Mouse (Mus musculus) kidney, postnatal 10 days (tissue): Measurements from ENCODE around the gene Vangl1.

Experiments used
- DNase-seq: peaks from one replicate; pipeline ENCODE4 v3.0.0; 2021; ENCODE audit warnings: mixed read lengths

The Vangl1 gene

DNA sequence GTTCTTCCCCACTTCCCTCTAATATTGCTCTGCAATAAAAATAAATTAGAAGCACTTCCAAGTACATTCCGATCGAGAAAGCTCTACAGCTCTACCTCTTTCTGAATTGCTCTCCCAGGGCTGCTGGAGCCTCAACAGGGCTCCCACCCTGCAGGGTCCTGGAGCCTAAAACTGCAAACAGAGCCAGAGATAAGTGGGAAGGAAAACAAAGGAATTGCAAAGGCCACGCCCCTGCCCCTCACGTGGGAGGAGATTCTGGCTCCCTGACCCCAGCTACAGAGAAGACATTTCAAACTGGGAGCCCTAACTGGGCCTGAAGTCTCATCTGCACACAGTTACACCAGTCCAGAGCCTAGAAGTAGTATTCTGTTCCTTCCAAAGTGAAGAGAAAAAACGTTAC is 6.7 kb downstream of the Vangl1 start:
- no peak for DNase-seq

DNA sequence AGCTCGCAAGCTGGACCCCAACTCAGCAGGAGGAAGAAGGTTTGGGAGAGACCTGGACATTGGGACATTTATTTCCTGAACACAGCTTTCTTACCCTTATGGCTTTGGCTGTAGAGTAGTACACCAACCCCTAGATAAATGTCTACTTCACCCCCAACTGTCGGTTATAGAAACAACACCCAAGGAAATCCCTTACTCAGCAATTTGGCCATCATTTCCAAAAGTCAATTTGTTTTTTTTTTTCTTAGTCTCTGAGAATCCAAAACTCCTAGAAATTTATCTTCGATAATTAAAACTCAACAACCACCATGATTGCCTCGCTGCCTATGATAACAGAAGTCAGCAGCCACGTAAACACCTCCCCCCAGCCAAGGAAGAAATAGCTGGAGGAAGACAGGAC is 7.3 kb downstream of the Vangl1 start:
- DNase-seq, result no peak

DNA sequence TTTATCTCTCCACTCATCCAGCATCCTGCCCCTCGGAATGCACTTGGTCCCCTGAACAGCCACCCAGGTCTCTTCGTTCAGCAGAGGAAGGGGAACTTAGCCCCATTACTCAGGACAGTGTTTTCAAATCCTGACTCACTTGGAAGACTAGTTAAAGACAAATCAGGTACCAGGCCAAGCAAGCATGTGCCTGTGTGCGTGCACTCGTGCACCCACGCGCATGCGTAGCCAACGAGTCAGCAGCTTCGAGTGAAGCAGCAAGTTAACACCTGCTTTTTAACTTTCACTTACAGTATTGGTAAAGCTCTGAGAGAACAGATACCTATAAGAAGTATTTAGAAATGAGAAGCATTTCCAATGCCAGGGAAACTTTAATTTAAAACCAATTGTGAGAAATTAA is 8.3 kb downstream of the Vangl1 start:
- DNase-seq, result no peak

DNA sequence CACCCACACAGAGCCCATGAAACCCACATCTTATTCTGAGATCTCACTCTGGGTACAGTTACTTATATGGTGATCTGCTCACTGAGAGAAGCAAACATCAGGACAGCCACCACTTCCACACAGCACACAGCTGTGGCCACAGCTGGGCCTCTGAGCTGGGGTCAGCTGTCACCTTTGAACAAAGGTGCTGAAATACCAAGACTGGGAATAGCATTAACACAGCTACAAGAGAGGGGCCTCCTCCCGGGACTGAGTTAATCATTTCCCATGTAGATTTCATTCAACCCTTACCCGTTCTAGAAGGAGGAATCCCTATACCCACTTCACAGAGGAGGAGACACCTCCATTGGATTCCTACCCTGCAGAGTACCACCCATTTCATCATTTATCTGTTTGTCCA is 8.7 kb downstream of the Vangl1 start:
- no peak for DNase-seq

DNA sequence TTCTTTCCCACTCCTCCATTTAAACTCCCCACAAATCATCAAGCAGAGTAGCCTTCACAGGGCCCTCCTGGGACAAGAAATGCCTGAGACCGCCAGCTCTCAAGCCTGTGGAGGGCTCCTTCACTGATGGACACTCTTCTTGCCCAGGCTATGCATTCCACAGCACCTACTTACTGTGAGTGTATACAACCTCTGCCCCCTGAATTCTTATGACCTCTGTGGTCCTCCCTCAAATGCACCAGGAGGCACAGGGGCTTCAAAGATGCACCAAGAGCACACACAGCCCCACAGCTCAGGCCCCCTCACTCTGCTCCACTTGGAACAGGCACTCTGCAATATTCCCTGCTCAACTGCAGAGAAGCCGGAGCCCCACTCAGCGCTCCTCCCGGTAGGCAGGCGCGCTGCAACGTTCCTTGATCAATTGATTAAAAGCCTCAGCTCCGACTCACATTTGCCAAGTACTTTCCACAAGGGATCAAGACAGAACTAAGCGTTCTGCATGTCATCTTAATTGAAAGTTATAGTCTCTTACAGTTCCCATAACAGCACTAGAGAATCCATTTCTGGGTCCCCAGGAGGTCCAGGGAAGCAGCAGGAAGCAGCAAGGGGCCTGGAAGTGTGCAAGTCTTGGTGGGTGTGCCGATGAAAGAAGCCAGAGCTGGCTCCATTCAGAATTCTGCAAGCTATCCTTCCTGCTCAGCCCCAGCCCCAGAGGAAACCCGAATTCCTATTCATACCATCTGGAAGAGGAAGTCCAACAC is 10.0 kb downstream of the Vangl1 start:
- DNase-seq, result peak; percentile 34

DNA sequence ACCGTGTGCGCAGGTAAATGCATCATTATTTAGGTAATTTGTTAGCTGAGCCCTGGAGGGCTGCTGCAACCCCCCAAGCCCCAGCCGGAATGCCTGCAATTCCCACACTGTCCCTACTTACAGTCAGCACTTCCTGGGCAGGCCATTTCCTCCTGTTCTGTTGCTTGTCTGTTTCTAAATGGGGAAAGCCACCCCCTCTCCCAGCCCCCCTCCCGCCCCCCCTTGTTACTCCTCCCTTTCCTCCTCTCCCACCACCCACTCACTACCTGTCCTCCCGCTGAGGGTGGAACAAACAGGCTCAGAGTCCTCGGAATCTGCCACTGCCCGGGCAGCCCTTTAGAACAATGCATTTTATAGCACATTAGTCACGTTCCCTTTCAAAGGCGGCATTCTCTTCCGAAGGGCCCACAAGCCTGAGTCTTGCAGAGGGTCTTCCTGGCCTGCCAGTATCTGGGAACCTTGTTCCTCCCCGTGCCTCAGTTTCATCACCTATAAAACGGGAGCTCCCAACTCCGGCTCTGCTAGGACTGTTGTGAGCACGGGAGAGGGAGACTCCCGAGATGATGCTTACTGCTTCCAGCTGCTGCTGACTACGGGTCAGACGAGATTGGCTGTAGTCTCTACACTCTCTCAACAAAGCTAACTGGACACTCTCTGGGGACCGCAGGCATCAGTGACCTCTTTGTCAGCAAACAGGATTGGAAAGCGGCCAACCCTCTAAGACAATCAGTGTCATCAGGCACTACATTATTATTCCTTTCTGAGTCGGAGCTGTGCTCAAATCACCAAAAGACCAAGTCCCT is 10.8 kb downstream of the Vangl1 start:
- DNase-seq, result peak; percentile 71

DNA sequence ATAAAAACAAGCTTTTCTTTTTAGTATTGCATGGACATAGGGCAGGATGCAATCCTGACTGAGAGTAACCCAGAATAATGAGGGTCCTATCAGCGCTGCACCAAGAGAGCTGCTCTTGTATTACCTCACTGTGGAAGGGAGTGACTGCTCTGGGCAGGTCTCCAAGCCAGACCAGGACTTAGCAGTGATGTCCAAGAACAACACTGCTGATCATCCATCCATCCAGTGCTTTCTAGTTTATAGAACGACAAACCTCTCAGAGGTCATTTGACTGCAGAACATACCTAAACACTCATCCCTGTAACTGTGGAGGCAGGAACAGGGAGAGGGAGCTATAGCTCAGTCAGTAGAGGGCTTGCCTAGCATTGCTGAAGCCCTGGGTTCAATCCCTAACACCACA is 11.9 kb downstream of the Vangl1 start:
- DNase-seq, result peak; percentile 65

DNA sequence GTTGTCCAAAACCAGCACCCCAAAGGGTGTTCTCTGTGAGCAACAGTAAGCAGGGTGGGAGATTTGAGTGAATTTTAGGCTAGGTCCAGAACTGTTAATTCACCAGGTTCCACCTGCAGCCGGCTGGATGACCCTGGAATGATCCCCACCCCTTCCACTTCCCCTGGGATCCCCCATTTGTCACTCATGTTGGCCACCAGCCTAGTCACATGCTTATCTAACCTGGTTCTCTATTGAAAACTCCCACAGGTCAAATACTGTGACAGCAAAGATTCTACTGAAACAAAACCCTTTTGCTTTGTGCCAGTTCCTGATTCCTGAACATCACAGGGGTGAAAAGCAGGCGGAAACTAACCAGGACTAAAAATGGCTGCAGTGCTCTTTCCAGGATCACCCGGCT is 12.9 kb downstream of the Vangl1 start:
- no peak for DNase-seq

DNA sequence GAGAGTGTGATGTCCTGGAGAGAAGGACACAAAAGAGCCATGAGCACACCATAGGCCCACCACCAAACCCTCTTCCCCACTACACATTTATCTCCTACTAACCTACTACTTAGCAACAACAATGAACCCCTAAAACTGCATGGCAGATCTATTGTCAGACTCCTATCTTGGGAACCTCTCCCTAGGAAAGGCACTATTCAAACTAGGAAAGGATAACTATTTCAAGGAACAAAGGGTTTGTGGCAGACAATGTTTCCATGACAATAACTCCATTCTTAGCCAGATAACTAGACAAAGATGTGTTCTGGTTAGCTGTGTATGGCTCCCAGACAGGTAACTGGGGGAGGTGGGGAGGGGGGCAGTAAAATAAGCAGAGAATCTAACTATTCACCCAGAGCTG is 13.9 kb downstream of the Vangl1 start:
- no peak for DNase-seq

DNA sequence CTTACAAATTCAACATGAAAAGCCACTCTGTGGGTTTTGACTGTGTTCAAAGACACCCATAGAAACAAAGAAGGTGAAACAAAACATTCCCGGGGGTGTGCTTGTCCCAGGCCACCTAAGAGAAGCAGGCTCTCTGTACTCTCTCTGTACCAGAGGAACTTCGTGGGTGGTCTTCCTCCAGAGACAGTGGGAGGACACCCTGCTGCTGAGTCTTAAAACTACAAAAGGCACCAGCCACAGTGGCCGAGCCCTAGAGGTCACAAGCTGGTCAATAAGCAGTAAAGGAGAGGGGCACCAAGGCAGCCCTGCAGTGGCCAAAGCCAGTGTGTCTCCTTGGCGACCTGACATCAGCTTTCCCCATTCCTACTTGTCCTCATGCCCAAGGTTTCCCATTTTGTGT is 14.5 kb downstream of the Vangl1 start:
- DNase-seq, result no peak

DNA sequence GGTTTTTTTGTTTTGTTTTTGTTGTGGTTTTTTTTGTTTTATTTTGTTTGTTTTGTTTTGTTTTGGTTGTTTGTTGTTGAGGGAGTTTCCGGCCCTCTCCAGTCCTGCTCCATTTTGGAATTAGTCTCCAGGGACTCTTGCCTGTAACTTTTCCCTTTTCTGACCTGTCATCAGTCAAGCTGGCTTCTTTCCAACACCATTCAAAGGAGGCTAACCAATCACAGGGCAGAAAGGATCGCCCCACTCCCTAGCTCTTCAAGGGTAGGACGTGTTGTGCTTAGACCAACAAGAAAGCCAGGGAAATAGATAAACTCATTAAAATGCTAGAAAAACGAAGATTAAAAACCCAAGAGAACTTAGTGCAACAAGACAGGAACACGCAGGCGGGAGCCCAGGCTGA is 15.5 kb downstream of the Vangl1 start:
- no peak for DNase-seq

DNA sequence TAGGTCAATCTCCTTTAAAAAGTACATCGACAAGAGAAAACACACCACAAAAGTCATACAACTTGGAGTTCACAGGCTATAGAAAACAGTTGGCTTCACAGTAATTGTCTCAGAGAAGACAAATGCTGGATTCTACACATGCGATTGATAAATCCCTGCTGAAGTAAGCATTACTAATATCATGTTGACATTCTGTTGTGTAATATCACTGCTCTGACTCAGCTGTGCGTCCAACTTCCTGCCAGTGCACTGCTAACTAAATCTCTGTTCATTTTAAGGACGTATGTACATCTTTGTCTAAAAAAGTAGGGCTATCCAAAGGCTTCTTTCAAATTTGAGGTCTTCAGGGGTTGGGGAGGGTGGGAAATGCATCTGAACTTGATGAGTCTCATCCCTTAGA is 17.1 kb downstream of the Vangl1 start:
- DNase-seq, result no peak

DNA sequence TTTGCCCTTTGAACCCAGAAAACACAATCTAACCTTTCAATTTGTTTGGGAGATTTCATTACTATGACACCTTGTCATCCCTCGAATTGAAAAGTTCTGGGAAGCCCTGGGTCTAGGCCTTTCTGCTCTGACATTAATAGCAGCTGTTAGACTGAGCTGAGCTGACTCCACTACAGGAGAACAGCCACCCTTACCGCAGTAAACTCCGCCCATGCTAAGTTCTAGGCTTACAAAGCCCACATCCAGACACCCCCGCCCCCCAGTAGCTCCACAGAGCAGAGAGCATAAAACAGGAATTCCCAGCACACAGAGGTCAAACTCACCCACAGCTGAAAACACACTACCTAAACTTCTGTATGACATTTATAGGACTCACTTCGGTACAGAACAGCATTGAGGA is 19.8 kb downstream of the Vangl1 start:
- DNase-seq, result peak; percentile 38

DNA sequence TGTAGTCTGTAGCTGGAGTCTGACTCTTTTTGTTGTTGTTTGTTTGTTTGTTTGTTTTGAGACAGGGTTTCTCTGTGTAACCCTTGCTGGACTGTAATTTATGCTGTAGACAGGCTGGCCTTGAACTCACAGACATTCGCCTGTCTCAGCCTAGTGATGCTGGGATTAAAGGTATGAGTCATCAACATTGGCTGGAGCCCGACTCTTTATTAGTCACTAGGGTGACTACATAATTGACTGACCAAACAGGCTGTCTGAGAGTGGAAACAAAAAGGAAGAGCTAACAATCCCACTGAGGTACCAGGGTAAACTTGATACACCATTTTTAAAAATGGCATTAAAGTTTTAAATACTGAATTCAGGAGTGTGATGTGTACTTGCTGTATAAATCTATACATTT is 21.9 kb downstream of the Vangl1 start:
- DNase-seq, result no peak

DNA sequence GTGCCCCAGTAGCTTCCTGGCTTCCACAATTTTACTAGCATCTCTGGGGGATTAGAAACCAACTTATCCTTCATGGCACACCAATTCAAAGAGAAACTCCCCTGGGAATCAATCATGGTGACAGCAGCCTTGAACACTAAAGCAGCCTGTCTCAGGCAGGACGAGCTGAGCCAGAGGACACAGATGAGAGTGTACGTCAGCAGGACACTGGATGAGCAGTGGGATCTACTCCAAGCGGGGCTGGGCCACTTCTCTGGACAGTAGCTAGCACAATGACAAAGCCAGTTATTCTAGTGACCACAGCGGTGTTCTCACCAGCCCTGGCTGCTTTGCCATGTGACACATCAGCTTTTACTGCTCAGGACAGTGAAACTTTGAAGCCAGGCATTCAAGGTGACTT is 23.3 kb downstream of the Vangl1 start:
- no peak for DNase-seq

DNA sequence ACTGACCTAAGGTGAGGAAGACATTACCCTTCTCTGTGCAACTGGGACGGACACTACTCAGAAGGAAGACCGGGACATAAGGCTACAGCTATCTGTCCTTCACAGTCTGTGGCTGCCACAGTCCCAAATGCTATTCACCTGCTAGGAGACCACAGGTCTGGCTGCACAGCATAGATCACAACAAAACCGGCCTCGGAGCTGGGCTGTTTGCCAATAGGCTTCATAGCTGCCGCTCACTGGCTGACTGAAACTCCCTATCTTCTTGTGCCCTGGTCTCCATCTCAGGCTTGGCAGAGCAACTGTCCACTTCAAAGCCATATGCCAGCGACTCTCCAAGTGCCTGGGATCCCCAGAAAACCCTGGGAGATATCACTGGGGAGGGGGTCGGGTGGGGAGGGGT is 23.7 kb downstream of the Vangl1 start:
- DNase-seq, result peak; percentile 58

DNA sequence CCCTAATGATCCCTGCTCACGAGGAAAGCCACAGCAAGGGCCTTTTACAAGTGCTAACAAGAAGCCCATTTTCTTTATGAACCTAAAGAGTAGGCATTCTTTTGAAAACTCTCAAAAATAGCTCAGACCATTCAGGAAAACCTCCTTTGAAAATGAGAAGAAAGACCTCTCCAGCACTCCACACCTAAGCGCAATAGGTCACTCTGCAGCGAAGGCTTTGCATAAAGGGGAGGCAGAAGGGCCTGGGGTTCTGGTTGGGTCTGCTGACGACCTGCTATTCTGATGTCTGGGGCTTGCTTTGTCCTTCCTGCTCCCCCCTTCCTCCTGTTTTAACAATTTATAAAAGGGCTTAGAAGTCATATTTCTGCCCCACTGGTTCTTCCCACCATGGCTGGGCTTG is 24.6 kb downstream of the Vangl1 start:
- DNase-seq, result no peak

DNA sequence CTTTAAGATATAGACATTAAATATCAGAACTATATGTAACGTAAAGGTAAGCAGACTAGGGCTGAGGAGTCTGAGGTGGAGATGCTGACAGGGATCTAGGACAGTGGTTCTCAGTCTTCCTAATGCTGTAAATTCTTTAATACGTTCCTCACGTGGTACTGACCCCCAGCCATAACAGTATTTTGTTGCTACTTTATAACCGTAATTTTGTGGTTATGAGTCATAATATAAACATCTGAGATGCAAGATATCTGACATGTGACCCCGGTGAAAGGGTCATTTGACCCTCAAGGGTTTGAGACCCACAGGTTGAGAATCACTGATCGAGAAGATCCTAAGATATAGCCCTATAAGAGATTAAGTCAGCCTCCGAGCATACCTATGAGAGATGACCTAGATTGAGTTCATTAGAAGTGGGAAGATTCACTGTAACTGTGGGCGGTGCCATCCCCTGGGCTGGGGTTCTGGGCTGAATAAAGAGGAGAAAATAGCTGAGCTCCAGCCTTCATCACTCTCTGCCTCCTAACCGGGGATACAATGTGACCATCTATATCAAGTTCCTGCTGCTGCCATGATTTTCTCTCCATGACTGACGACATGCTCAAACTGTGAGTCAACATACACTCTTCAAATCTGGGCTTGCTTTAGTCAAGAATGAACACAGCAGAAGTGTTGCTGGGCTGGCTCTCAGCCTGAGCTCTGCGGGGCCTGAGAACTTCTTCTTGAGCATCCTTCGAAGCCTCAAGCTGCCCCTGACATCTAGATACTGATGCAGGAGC is 26.5 kb downstream of the Vangl1 start:
- no peak for DNase-seq

DNA sequence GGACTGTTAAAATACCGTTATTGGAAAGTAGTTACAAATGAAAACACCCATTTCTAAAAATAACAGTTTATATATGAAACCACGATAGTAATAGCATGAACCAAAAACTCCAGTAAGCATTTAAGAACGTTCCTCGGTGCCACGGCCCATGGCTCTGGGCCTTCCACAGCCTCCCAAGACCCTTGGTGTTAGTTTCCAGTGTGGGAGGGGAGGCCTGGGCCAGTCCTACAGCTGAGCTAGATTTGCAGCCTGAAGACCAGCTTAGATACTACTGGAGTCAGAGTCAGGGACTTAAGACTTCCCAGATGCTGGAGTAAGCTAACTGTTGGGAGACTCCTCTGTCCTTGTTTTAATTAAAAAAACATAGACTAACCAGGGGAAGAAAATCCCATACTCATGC is 28.4 kb downstream of the Vangl1 start:
- no peak for DNase-seq

DNA sequence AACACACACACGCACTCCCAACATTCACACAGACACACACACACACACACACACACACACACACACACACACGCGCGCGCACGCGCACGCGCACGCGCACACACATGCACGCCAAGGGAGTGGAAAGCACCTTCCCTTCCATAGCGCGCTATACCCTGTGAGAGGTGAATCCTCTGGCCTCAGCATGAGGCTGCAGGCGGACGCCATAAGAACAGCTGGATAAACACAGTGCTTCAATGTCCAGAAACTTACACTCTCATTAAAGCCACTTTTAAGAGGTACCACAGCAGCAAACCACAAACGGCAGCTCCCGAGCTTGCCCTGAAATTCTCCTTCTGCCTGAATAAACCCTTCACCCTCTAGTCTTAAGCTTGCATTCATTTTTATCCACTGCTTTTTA is 28.8 kb downstream of the Vangl1 start:
- no peak for DNase-seq

DNA sequence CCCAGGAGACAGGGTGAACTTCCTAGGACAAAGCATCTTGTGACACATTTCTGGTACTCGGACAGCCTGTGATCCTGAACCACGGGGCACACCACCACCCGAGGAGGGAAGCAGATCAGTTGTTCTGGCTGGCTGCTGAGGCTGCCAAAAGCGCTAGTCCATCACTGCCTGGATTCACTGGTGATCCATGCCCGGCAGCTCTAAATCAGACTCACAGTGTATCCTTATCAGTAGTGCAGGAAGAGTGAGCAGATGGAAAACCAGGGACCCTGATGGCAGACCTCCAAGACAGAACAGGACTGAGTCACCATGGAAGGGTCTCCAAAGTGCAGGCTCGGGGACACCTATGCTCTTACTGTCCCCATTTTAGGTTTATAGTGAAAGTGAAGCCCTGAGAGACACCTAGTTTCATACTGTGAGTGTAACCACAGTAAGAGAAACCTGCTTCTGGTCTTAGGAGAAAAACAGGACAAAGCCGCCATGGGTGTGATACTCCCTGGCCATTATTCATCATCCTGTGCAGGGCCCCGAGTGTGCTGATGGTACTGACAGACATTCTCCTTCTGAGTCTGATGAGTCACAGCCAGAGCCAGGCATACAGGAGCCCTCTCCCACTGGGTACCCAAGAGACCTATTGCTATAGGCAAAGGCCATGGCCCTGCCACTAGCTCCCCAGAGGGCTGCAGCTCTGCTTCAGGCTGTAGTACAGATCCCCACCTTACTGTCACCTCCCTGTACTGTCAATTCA is 30.2 kb downstream of the Vangl1 start:
- no peak for DNase-seq

DNA sequence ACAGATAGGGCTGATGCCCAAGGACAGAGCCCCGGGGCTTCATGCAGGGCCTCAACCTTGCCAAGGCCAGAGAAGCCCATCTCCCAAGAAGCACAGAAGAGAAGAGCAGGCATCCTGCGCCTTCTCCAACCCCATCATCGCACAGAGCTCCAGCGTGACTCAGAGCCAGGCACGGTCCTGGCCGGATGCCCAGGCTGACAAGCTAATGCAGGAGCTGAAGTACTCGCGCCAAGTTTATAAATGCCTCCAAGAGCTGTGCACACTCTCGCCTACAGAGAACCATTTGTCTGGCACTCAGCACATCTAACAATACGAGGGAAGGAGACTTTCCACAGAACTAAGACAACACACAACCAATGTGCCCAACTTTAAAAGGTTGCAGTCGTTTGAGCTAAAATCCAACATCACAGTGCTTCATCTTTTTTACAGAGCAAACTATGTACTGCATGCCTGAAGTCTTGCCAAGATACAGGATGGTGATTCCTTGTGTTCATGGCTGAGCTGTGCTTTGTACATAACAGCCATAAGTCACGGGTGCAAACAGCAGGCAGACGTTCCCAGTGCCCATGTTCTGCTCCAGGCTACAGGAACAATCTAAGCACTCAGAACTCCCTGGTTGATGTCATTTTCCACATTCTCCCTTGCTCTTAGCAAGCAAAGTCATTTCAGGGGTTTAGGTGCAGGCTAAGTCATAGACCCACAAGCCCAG is 35.1 kb downstream of the Vangl1 start:
- peak; percentile 96 for DNase-seq
